Mouse (Mus musculus) neural tube, embryonic 14.5 days (tissue): ENCODE measurements around the gene Ryr2. TPM values are rescaled to one million over a fixed set of nuclear protein-coding genes. Genes with fewer than 3 reads are reported as not detected.

Experiments
- ATAC-seq: fragments of 200-750 bp; cut with Nextera tagmentation; 2 replicates; pipeline ENCODE4 v1.8.0; 2017; ENCODE audit warnings: low read depth, mild to moderate bottlenecking, moderate TSS enrichment, moderate library complexity
- H3K27ac ChIP-seq: fragments of 300-500 bp; sonication (generic); 2 replicates; pipeline ENCODE4 v1.5.1; 2014; ENCODE audit warnings: low read depth, mild to moderate bottlenecking, control low read depth, low read length, moderate library complexity, mixed read lengths
- H3K27me3 ChIP-seq: fragments of 300-500 bp; sonication (generic); 2 replicates; pipeline ENCODE4 v1.6.1; 2014; ENCODE audit warnings: low read length; ENCODE audit not compliant: control insufficient read depth, insufficient read depth
- H3K36me3 ChIP-seq: fragments of 300-500 bp; sonication (generic); 2 replicates; pipeline ENCODE4 v1.6.1; 2014; ENCODE audit warnings: low read length, mixed read lengths; ENCODE audit not compliant: control insufficient read depth, insufficient read depth
- H3K4me1 ChIP-seq: fragments of 300-500 bp; sonication (generic); 2 replicates; pipeline ENCODE4 v1.6.1; 2014; ENCODE audit warnings: low read length; ENCODE audit not compliant: control insufficient read depth, insufficient read depth
- H3K4me2 ChIP-seq: fragments of 300-500 bp; sonication (generic); 2 replicates; pipeline ENCODE4 v1.6.1; 2014; ENCODE audit warnings: mild to moderate bottlenecking, low read depth, low read length, control low read depth
- H3K4me3 ChIP-seq: fragments of 300-500 bp; sonication (generic); 2 replicates; pipeline ENCODE4 v1.5.1; 2014; ENCODE audit warnings: low read depth, low read length, control low read depth, mixed read lengths
- H3K9ac ChIP-seq: fragments of 300-500 bp; sonication (generic); replicated peaks from 2 replicates; pipeline ENCODE4 v1.6.1; 2014; ENCODE audit warnings: low read depth, mild to moderate bottlenecking, control low read depth, low read length, mixed read lengths
- H3K9me3 ChIP-seq: fragments of 300-500 bp; sonication (generic); 2 replicates; pipeline ENCODE4 v1.6.1; 2016; ENCODE audit warnings: low read length; ENCODE audit not compliant: control insufficient read depth
- WGBS: fragments of 180-500 bp; shearing (Covaris S2); extraction: QIAGEN DNeasy Blood & Tissue Kit; methylation state at CpG from one replicate; pipeline ENCODE4 v1.1.7; 2014; 5-methylcytosine and 5-hydroxymethylcytosine counted together
- polyA plus RNA-seq: library from polyadenylated mRNA; unstranded; fragments of >200 nt; fragmentation: Nextera tagmentation; extraction: Ambion mirVana; gene quantifications from 2 replicates; pipeline ENCODE4 v1.2.1, GENCODE M21; 2014

The Ryr2 gene
- polyA plus RNA-seq, 1 experiment from 2014 or later, result 13.5 TPM

GRCm38 (mm10) chr13:11790536-11790935, 316.2 kb downstream of the Ryr2 start:
- H3K9ac ChIP-seq, result no peak overlapping the region
- no peaks in the 10 kb centered on the region for H3K9me3 ChIP-seq
- H3K27ac ChIP-seq, result no peak overlapping the region
- H3K4me3 ChIP-seq, result no peak overlapping the region
- no peaks in the 10 kb centered on the region for H3K27me3 ChIP-seq
- ATAC-seq, result no peak
- WGBS, result 55% methylated on average over 5 of the region's 5 CpGs
- H3K36me3 ChIP-seq, result no peaks in the 10 kb centered on the region
- H3K4me2 ChIP-seq, result no peak overlapping the region
- no peaks in the 10 kb centered on the region for H3K4me1 ChIP-seq

GRCm38 (mm10) chr13:11782411-11783155, 324.2 kb downstream of the Ryr2 start:
- ATAC-seq, result 0 out of 2 replicates have a peak, but pooled peaks have one; percentile 38
- no peak overlapping the region for H3K27ac ChIP-seq
- 54% methylated on average over 3 of the region's 3 CpGs for WGBS

GRCm38 (mm10) chr13:11781065-11781464, 325.7 kb downstream of the Ryr2 start:
- ATAC-seq, result no peak
- Histone ChIP-seq H3K27me3 (no peaks in the 10 kb centered on the region), H3K4me3 (no peak overlapping the region), H3K9me3 (no peaks in the 10 kb centered on the region), H3K4me2 (no peak overlapping the region), H3K36me3 (no peaks in the 10 kb centered on the region), H3K4me1 (no peaks in the 10 kb centered on the region), H3K27ac (no peak overlapping the region), H3K9ac (no peak overlapping the region)
- WGBS, result 52% methylated on average over 2 of the region's 2 CpGs

More at GRCm38 (mm10) chr13:11782411-11783155, 324.2 kb downstream of the Ryr2 start:
- no peaks in the 10 kb centered on the region for H3K36me3 ChIP-seq
- H3K4me3 ChIP-seq, result no peak overlapping the region
- H3K4me1 ChIP-seq, result no peaks in the 10 kb centered on the region
- H3K9me3 ChIP-seq, result no peaks in the 10 kb centered on the region
- no peak overlapping the region for H3K4me2 ChIP-seq
- no peak overlapping the region for H3K9ac ChIP-seq
- H3K27me3 ChIP-seq, result no peaks in the 10 kb centered on the region

- Histone ChIP-seq H3K27ac (no peak overlapping the region), H3K9me3 (no peaks in the 10 kb centered on the region), H3K9ac (no peak overlapping the region), H3K4me2 (no peak overlapping the region), H3K4me3 (no peak overlapping the region), H3K27me3 (no peaks in the 10 kb centered on the region), H3K4me1 (no peaks in the 10 kb centered on the region), H3K36me3 (no peaks in the 10 kb centered on the region)
- 90% methylated on average over 6 of the region's 6 CpGs for WGBS
- ATAC-seq, result no peak
These were observed 329.0 kb downstream of the Ryr2 start for GRCm38 (mm10) chr13:11777726-11778125.

- Histone ChIP-seq H3K4me3 (no peak overlapping the region), H3K9me3 (no peaks in the 10 kb centered on the region), H3K27me3 (no peaks in the 10 kb centered on the region), H3K36me3 (no peaks in the 10 kb centered on the region), H3K4me2 (no peak overlapping the region), H3K9ac (no peak overlapping the region), H3K4me1 (no peaks in the 10 kb centered on the region), H3K27ac (no peak overlapping the region)
- ATAC-seq, result no peak
- WGBS, result 94% methylated on average over 8 of the region's 8 CpGs
These were observed 334.6 kb downstream of the Ryr2 start for GRCm38 (mm10) chr13:11772173-11772572.

GRCm38 (mm10) chr13:11766899-11767298, 339.8 kb downstream of the Ryr2 start:
- Histone ChIP-seq H3K4me1 (no peaks in the 10 kb centered on the region), H3K27ac (no peak overlapping the region), H3K36me3 (no peaks in the 10 kb centered on the region), H3K9ac (no peak overlapping the region), H3K9me3 (no peaks in the 10 kb centered on the region), H3K27me3 (no peaks in the 10 kb centered on the region), H3K4me3 (no peak overlapping the region), H3K4me2 (no peak overlapping the region)
- 76% methylated on average over 2 of the region's 2 CpGs for WGBS
- no peak for ATAC-seq

- Histone ChIP-seq H3K36me3 (no peaks in the 10 kb centered on the region), H3K4me2 (no peak overlapping the region), H3K9me3 (no peaks in the 10 kb centered on the region), H3K4me1 (no peaks in the 10 kb centered on the region), H3K4me3 (no peak overlapping the region), H3K27ac (no peak overlapping the region), H3K27me3 (no peaks in the 10 kb centered on the region), H3K9ac (no peak overlapping the region)
- ATAC-seq, result no peak
- WGBS, result 78% methylated on average over 4 of the region's 4 CpGs
These were observed 342.8 kb downstream of the Ryr2 start for GRCm38 (mm10) chr13:11763925-11764324.

GRCm38 (mm10) chr13:11763104-11763503, 343.6 kb downstream of the Ryr2 start:
- Histone ChIP-seq H3K4me3 (no peak overlapping the region), H3K4me2 (no peak overlapping the region), H3K9ac (no peak overlapping the region), H3K27me3 (no peaks in the 10 kb centered on the region), H3K36me3 (no peaks in the 10 kb centered on the region), H3K27ac (no peak overlapping the region), H3K4me1 (no peaks in the 10 kb centered on the region), H3K9me3 (no peaks in the 10 kb centered on the region)
- no peak for ATAC-seq
- WGBS, result 91% methylated on average over 3 of the region's 3 CpGs

GRCm38 (mm10) chr13:11757894-11758293, 348.9 kb downstream of the Ryr2 start:
- Histone ChIP-seq H3K9me3 (no peaks in the 10 kb centered on the region), H3K36me3 (no peaks in the 10 kb centered on the region), H3K27me3 (no peaks in the 10 kb centered on the region), H3K4me3 (no peak overlapping the region), H3K9ac (no peak overlapping the region), H3K4me2 (no peak overlapping the region), H3K4me1 (no peaks in the 10 kb centered on the region), H3K27ac (no peak overlapping the region)
- peak; percentile 51; the same call in 1 of the 2 replicates for ATAC-seq
- 51% methylated on average over 7 of the region's 7 CpGs for WGBS
